Mouse (Mus musculus): ENCODE results near the gene Cpa5. TPM values are rescaled to one million over a fixed set of nuclear protein-coding genes. Genes with fewer than 3 reads are reported as not detected.

The Cpa5 gene
- total and polyA plus RNA-seq, 3 experiments: not detected

GRCm38 (mm10) chr6:30677591-30677990, 66.8 kb downstream of the Cpa5 start:
- DNase-seq (ENCODE audit: low spot score): no peak
- H3K9me3 ChIP-seq (replicated peaks): no peaks in the 10 kb centered on the region
- H3K4me3 ChIP-seq (ENCODE audit: low read depth, low read length): no peak overlapping the region
- no peak for ATAC-seq (ENCODE audit: extremely low read depth, insufficient number of reproducible peaks, low FRiP score, poor library complexity, severe bottlenecking)
- no peaks in the 10 kb centered on the region for H3K27me3 ChIP-seq (ENCODE audit: insufficient read depth, low read length)
- H3K4me1 ChIP-seq (ENCODE audit: insufficient read depth, low read depth, low read length): peaks cover 9% of the 10 kb centered on the region
- TF ChIP-seq GATA2 (IDR thresholded peaks at IDR 0.05; ENCODE audit: borderline replicate concordance, low read depth, low read length): no peak
- no peak for TF ChIP-seq POLR2AphosphoS5 (IDR thresholded peaks at IDR 0.05; ENCODE audit: insufficient replicate concordance, low read depth, low read length)
- no peak for TF ChIP-seq CTCF (IDR thresholded peaks at IDR 0.05; ENCODE audit: low read depth, low read length)
- TF ChIP-seq TAL1 (conservative IDR thresholded peaks at IDR 0.05; ENCODE audit: low read depth, low read length): no peak
- H3K36me3 ChIP-seq (replicated peaks): peaks cover 21% of the 10 kb centered on the region

GRCm38 (mm10) chr6:30678482-30678881, 67.7 kb downstream of the Cpa5 start:
- Histone ChIP-seq H3K4me1 (ENCODE audit: insufficient read depth, low read depth, low read length) (peaks cover 12% of the 10 kb centered on the region), H3K4me3 (ENCODE audit: low read depth, low read length) (no peak overlapping the region), H3K27me3 (ENCODE audit: insufficient read depth, low read length) (no peaks in the 10 kb centered on the region), H3K36me3 (replicated peaks) (peaks cover 22% of the 10 kb centered on the region), H3K9me3 (replicated peaks) (no peaks in the 10 kb centered on the region)
- ATAC-seq (ENCODE audit: extremely low read depth, insufficient number of reproducible peaks, low FRiP score, poor library complexity, severe bottlenecking): no peak
- TF ChIP-seq CTCF (IDR thresholded peaks at IDR 0.05; ENCODE audit: low read depth, low read length) (no peak), POLR2AphosphoS5 (IDR thresholded peaks at IDR 0.05; ENCODE audit: insufficient replicate concordance, low read depth, low read length) (no peak), GATA1 (IDR thresholded peaks at IDR 0.05; ENCODE audit: borderline replicate concordance, low read length) (no peak), GATA2 (IDR thresholded peaks at IDR 0.05; ENCODE audit: borderline replicate concordance, low read depth, low read length) (no peak), TAL1 (conservative IDR thresholded peaks at IDR 0.05; ENCODE audit: low read depth, low read length) (no peak)
- DNase-seq (ENCODE audit: low spot score): no peak

- ATAC-seq (ENCODE audit: extremely low read depth, insufficient number of reproducible peaks, low FRiP score, poor library complexity, severe bottlenecking) (no peak), DNase-seq (ENCODE audit: low spot score) (no peak)
- Histone ChIP-seq H3K27me3 (ENCODE audit: insufficient read depth, low read length) (no peaks in the 10 kb centered on the region), H3K9me3 (replicated peaks) (no peaks in the 10 kb centered on the region), H3K4me3 (ENCODE audit: low read depth, low read length) (no peak overlapping the region), H3K4me1 (ENCODE audit: insufficient read depth, low read depth, low read length) (peaks cover 9% of the 10 kb centered on the region), H3K36me3 (replicated peaks) (peaks cover 22% of the 10 kb centered on the region)
- no peak for TF ChIP-seq CTCF (IDR thresholded peaks at IDR 0.05; ENCODE audit: low read depth, low read length)
Observed at GRCm38 (mm10) chr6:30679567-30679966, 68.8 kb downstream of the Cpa5 start.

GRCm38 (mm10) chr6:30680442-30680841, 69.6 kb downstream of the Cpa5 start:
- DNase-seq (ENCODE audit: low spot score): no peak
- Histone ChIP-seq H3K4me1 (ENCODE audit: insufficient read depth, low read depth, low read length) (peaks cover 9% of the 10 kb centered on the region), H3K9me3 (replicated peaks) (no peaks in the 10 kb centered on the region), H3K27me3 (ENCODE audit: insufficient read depth, low read length) (no peaks in the 10 kb centered on the region), H3K36me3 (replicated peaks) (peaks cover 20% of the 10 kb centered on the region), H3K4me3 (ENCODE audit: low read depth, low read length) (no peak overlapping the region)
- ATAC-seq (ENCODE audit: extremely low read depth, insufficient number of reproducible peaks, low FRiP score, poor library complexity, severe bottlenecking): no peak
- TF ChIP-seq GATA1 (IDR thresholded peaks at IDR 0.05; ENCODE audit: borderline replicate concordance, low read length) (no peak), TAL1 (conservative IDR thresholded peaks at IDR 0.05; ENCODE audit: low read depth, low read length) (no peak), CTCF (IDR thresholded peaks at IDR 0.05; ENCODE audit: low read depth, low read length) (no peak), POLR2AphosphoS5 (IDR thresholded peaks at IDR 0.05; ENCODE audit: insufficient replicate concordance, low read depth, low read length) (no peak), GATA2 (IDR thresholded peaks at IDR 0.05; ENCODE audit: borderline replicate concordance, low read depth, low read length) (no peak)

Other genes starting within 250 kb of the Cpa5 start
- gene Zc3hc1, start 220.0 kb upstream of the Cpa5 start, total RNA-seq (2014; fragmentation: Nextera tagmentation): 22.0 and 34.2 TPM in 2 replicates
- 44.5 and 53.0 TPM in 2 replicates for gene Zc3hc1, start 220.0 kb upstream of the Cpa5 start, total RNA-seq (2017)
- gene Zc3hc1, start 220.0 kb upstream of the Cpa5 start, polyA plus RNA-seq (2012): 63.6 and 71.3 TPM in 2 replicates
- 45.7 and 48.8 TPM in 2 replicates for gene Klhdc10, start 209.1 kb upstream of the Cpa5 start, total RNA-seq (2014; fragmentation: Nextera tagmentation)
- 30.2 and 33.3 TPM in 2 replicates for gene Klhdc10, start 209.1 kb upstream of the Cpa5 start, total RNA-seq (2017)
- 19.9 and 25.8 TPM in 2 replicates for gene Klhdc10, start 209.1 kb upstream of the Cpa5 start, polyA plus RNA-seq (2012)
- 120 and 126 TPM in 2 replicates for gene Tmem209, start 101.2 kb upstream of the Cpa5 start, total RNA-seq (2014; fragmentation: Nextera tagmentation)
- gene Tmem209, start 101.2 kb upstream of the Cpa5 start, total RNA-seq (2017): 36.8 and 36.9 TPM in 2 replicates
- 2.6 and 2.8 TPM in 2 replicates for gene Tmem209, start 101.2 kb upstream of the Cpa5 start, polyA plus RNA-seq (2012)
- gene Ssmem1, start 101.2 kb upstream of the Cpa5 start, total RNA-seq (2014; fragmentation: Nextera tagmentation): not detected in 2 replicates
- 0.33 TPM in 1 of 2 replicates, not detected in the other for gene Ssmem1, start 101.2 kb upstream of the Cpa5 start, total RNA-seq (2017)
- gene Ssmem1, start 101.2 kb upstream of the Cpa5 start, polyA plus RNA-seq (2012): not detected in 2 replicates
- not detected in 2 replicates for gene Cpa2, start 69.4 kb upstream of the Cpa5 start, total RNA-seq (2014; fragmentation: Nextera tagmentation)
- 0.23 TPM in 1 of 2 replicates, not detected in the other for gene Cpa2, start 69.4 kb upstream of the Cpa5 start, total RNA-seq (2017)
- gene Cpa2, start 69.4 kb upstream of the Cpa5 start, polyA plus RNA-seq (2012): not detected in 2 replicates
- gene Cpa4, start 42.6 kb upstream of the Cpa5 start, total RNA-seq (2014; fragmentation: Nextera tagmentation): not detected in 2 replicates
- gene Cpa4, start 42.6 kb upstream of the Cpa5 start, total RNA-seq (2017): 0.05 TPM in 1 of 2 replicates, not detected in the other
- gene Cpa4, start 42.6 kb upstream of the Cpa5 start, polyA plus RNA-seq (2012): not detected in 2 replicates
- gene Cpa1, start 28.2 kb downstream of the Cpa5 start, total RNA-seq (2014; fragmentation: Nextera tagmentation): not detected in 2 replicates
- gene Cpa1, start 28.2 kb downstream of the Cpa5 start, total RNA-seq (2017): not detected in 2 replicates
- gene Cpa1, start 28.2 kb downstream of the Cpa5 start, polyA plus RNA-seq (2012): not detected in 2 replicates
- 18.3 and 28.3 TPM in 2 replicates for gene Cep41, start 82.7 kb downstream of the Cpa5 start, total RNA-seq (2014; fragmentation: Nextera tagmentation)
- 8.8 and 14.6 TPM in 2 replicates for gene Cep41, start 82.7 kb downstream of the Cpa5 start, total RNA-seq (2017)
- 32.6 and 34.5 TPM in 2 replicates for gene Cep41, start 82.7 kb downstream of the Cpa5 start, polyA plus RNA-seq (2012)
- gene Mest, start 112.5 kb downstream of the Cpa5 start, total RNA-seq (2014; fragmentation: Nextera tagmentation): not detected in 2 replicates
- gene Mest, start 112.5 kb downstream of the Cpa5 start, total RNA-seq (2017): 0.29 and 0.49 TPM in 2 replicates
- gene Mest, start 112.5 kb downstream of the Cpa5 start, polyA plus RNA-seq (2012): 0.57 and 0.90 TPM in 2 replicates